ENCODE assay signal across 13 mouse cellular contexts in genomic region chr5:111096750-111097149, GRCm38 (mm10).
A peak's percentile ranks its signal among the peaks of the same experiment; 100 is the strongest.
DNase-seq lines count a peak whose midpoint lies in the region; ATAC-seq lines count a peak whose summit lies in the region.
"Had no signal": no experiment of that assay in that cellular context is flagged by ENCODE, and none has a peak within 500 bp of the region (broad histone marks: within the 10 kb centered on the region; RNA-seq: fewer than 3 reads in every experiment).

No protein-coding gene starts in this region.

- no peak for ATAC-seq in kidney, embryonic 15.5 days (replicated peaks; ENCODE audit: low FRiP score)
- no peak for ATAC-seq in forebrain, embryonic 16.5 days
- ATAC-seq in midbrain, embryonic 14.5 days (ENCODE audit: low FRiP score, low TSS enrichment), result no peak
- ATAC-seq: liver, embryonic 12.5 days had no signal

- no peak overlapping the region for H3K9ac ChIP-seq in kidney, embryonic 15.5 days
- H3K9ac ChIP-seq in forebrain, embryonic 16.5 days (replicated peaks; ENCODE audit: low read depth, low read length), result 0 out of 2 replicates have a peak overlapping the region, but pooled peaks have one; percentile 18
- H3K9ac ChIP-seq in midbrain, embryonic 14.5 days (replicated peaks; ENCODE audit: low read length), result 0 out of 2 replicates have a peak overlapping the region, but pooled peaks have one; percentile 16
- H3K9ac ChIP-seq: liver, embryonic 12.5 days had no signal

- H3K27me3 ChIP-seq in kidney, embryonic 15.5 days, result no peaks in the 10 kb centered on the region
- H3K27me3 ChIP-seq in forebrain, embryonic 16.5 days (replicated peaks; ENCODE audit: control insufficient read depth, insufficient read depth, low read length), result no peaks in the 10 kb centered on the region
- H3K27me3 ChIP-seq in midbrain, embryonic 14.5 days (ENCODE audit: control insufficient read depth, insufficient read depth, low read length), result peaks cover 3% of the 10 kb centered on the region; the same call in 1 of the 2 replicates
- H3K27me3 ChIP-seq: liver, embryonic 12.5 days had no signal

- peaks cover 20% of the 10 kb centered on the region for H3K36me3 ChIP-seq in kidney, embryonic 15.5 days
- H3K36me3 ChIP-seq in forebrain, embryonic 16.5 days (ENCODE audit: control insufficient read depth, insufficient read depth), result peaks cover 2% of the 10 kb centered on the region
- peaks cover 9% of the 10 kb centered on the region; the same call in 1 of the 2 replicates for H3K36me3 ChIP-seq in midbrain, embryonic 14.5 days (ENCODE audit: control insufficient read depth, insufficient read depth, low read length)
- H3K36me3 ChIP-seq: liver, embryonic 12.5 days had no signal

- no peaks in the 10 kb centered on the region for H3K9me3 ChIP-seq in kidney, embryonic 15.5 days (replicated peaks)
- no peaks in the 10 kb centered on the region for H3K9me3 ChIP-seq in forebrain, embryonic 16.5 days (ENCODE audit: control insufficient read depth, low read length)
- no peaks in the 10 kb centered on the region for H3K9me3 ChIP-seq in midbrain, embryonic 14.5 days (ENCODE audit: control insufficient read depth, low read length)
- H3K9me3 ChIP-seq: liver, embryonic 12.5 days had no signal

- H3K4me1 ChIP-seq in kidney, embryonic 15.5 days, result peaks cover 49% of the 10 kb centered on the region
- peaks cover 29% of the 10 kb centered on the region for H3K4me1 ChIP-seq in forebrain, embryonic 16.5 days (replicated peaks; ENCODE audit: control insufficient read depth, insufficient read depth, low read length)
- H3K4me1 ChIP-seq in midbrain, embryonic 14.5 days (ENCODE audit: control insufficient read depth, insufficient read depth, low read length), result peaks cover 36% of the 10 kb centered on the region

- H3K27ac ChIP-seq in kidney, embryonic 15.5 days, result peak overlapping the region; percentile 85
- no peak overlapping the region for H3K27ac ChIP-seq in forebrain, embryonic 16.5 days (ENCODE audit: low read length)
- H3K27ac ChIP-seq in midbrain, embryonic 14.5 days (replicated peaks; ENCODE audit: low read depth, low read length), result 0 out of 2 replicates have a peak overlapping the region, but pooled peaks have one; percentile 45
- H3K27ac ChIP-seq: layer of hippocampus, adult 2 months; liver, embryonic 12.5 days had no signal

- DNase-seq in kidney, adult 11 months, result no peak
- DNase-seq in MN1 (ENCODE audit: low spot score), result peak; percentile 15
- peak; percentile 41 for DNase-seq in midbrain, embryonic 14.5 days
- DNase-seq in adrenal gland, postnatal 10 days, result no peak
- DNase-seq in ovary, postnatal 36 days (ENCODE audit: low spot score), result no peak
- DNase-seq: cerebellum, postnatal 25 days; heart, adult 18-20 months; heart, postnatal 14 days; kidney, adult 18-20 months had no signal

- no peak overlapping the region for H3K4me2 ChIP-seq in kidney, embryonic 15.5 days
- H3K4me2 ChIP-seq in forebrain, embryonic 16.5 days (ENCODE audit: low read length), result no peak overlapping the region
- H3K4me2 ChIP-seq in midbrain, embryonic 14.5 days (ENCODE audit: low read length), result no peak overlapping the region
- H3K4me2 ChIP-seq: liver, embryonic 12.5 days had no signal

- WGBS in kidney, embryonic 15.5 days, result 42% methylated on average over 5 of the region's 5 CpGs
- 26% methylated on average over 5 of the region's 5 CpGs for WGBS in forebrain, embryonic 16.5 days
- WGBS in midbrain, embryonic 14.5 days, result 7% methylated on average over 5 of the region's 5 CpGs

- no peak overlapping the region for H3K4me3 ChIP-seq in kidney, embryonic 15.5 days (replicated peaks)
- H3K4me3 ChIP-seq in forebrain, embryonic 16.5 days (replicated peaks; ENCODE audit: low read length), result no peak overlapping the region
- no peak overlapping the region for H3K4me3 ChIP-seq in midbrain, embryonic 14.5 days (replicated peaks; ENCODE audit: low read depth, low read length)
- H3K4me3 ChIP-seq: layer of hippocampus, adult 2 months; liver, embryonic 12.5 days had no signal

Comparison
In these comparisons a context has a peak if more than half of its experiments do, and no peak if none do; other contexts are left out.
1. DNase-seq: peak in MN1 (single experiment) and midbrain, embryonic 14.5 days (single experiment); none in kidney, adult 11 months (single experiment), adrenal gland, postnatal 10 days (single experiment) and ovary, postnatal 36 days (single experiment).